Mouse (Mus musculus) lung, embryonic 15.5 days (tissue): Measurements from ENCODE around the gene Slc27a4. TPM values are rescaled to one million over a fixed set of nuclear protein-coding genes. Genes with fewer than 3 reads are reported as not detected.

Source experiments
- ATAC-seq: fragments of 200-750 bp; cut with Nextera tagmentation; 2 replicates; pipeline ENCODE4 v1.8.0; 2017; ENCODE audit warnings: moderate number of reproducible peaks, borderline replicate concordance; ENCODE audit not compliant: low FRiP score, low TSS enrichment; ENCODE audit errors: extremely low read depth
- H3K27ac ChIP-seq: fragments of 300-500 bp; sonication (generic); 2 replicates; pipeline ENCODE4 v1.5.1; 2015; ENCODE audit warnings: moderate library complexity, mild to moderate bottlenecking, inconsistent platforms
- H3K27me3 ChIP-seq: fragments of 300-500 bp; sonication (generic); 2 replicates; pipeline ENCODE4 v1.6.1; 2015; ENCODE audit warnings: inconsistent platforms
- H3K36me3 ChIP-seq: fragments of 300-500 bp; sonication (generic); 2 replicates; pipeline ENCODE4 v1.6.1; 2015; ENCODE audit warnings: inconsistent platforms
- H3K4me1 ChIP-seq: fragments of 300-500 bp; sonication (generic); 2 replicates; pipeline ENCODE4 v1.6.1; 2015; ENCODE audit warnings: inconsistent platforms
- H3K4me2 ChIP-seq: fragments of 300-500 bp; sonication (generic); 2 replicates; pipeline ENCODE4 v1.6.1; 2015; ENCODE audit warnings: inconsistent platforms, mild to moderate bottlenecking, moderate library complexity
- H3K4me3 ChIP-seq: fragments of 300-500 bp; sonication (generic); 2 replicates; pipeline ENCODE4 v1.5.1; 2015; ENCODE audit warnings: mild to moderate bottlenecking, inconsistent platforms
- H3K9ac ChIP-seq: fragments of 300-500 bp; sonication (generic); 2 replicates; pipeline ENCODE4 v1.6.1; 2015; ENCODE audit warnings: inconsistent platforms
- H3K9me3 ChIP-seq: fragments of 300-500 bp; sonication (generic); 2 replicates; pipeline ENCODE4 v1.6.1; 2016; ENCODE audit warnings: inconsistent platforms
- WGBS: fragments of 180-500 bp; shearing (Covaris S2); methylation state at CpG from one replicate; pipeline ENCODE4 v1.1.7; 2015; 5-methylcytosine and 5-hydroxymethylcytosine counted together
- polyA plus RNA-seq: library from polyadenylated mRNA; unstranded; fragments of >200 nt; fragmentation: Nextera tagmentation; extraction: Ambion mirVana; gene quantifications from 2 replicates; pipeline ENCODE4 v1.2.1, GENCODE M21; 2015

Gene Slc27a4
- polyA plus RNA-seq, 1 experiment from 2014 or later, result 14.9 TPM

DNA sequence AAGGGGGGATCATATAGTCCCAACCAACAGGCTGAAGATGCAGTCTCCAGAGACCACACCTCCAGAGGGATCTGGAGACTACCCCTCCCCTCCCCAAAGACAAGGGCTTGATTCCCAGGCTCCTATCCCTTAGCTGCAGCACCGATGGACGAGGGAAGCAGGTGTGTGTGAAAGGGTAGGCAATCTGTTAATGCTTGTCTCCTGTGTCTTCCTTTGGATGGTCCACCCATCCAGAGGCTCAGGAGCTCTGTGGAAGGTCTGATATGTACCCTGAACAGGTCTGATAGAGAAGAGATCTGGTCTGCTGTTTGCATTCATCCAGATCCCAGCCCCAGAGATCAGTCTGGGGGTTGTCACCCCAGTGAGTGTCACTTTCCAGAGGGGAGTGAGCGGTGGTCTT lies 44.5 kb downstream of the Slc27a4 start:
- Histone ChIP-seq H3K4me2 (no peak overlapping the region), H3K9me3 (no peaks in the 10 kb centered on the region), H3K9ac (no peak overlapping the region), H3K36me3 (peaks cover 22% of the 10 kb centered on the region), H3K27ac (no peak overlapping the region), H3K4me3 (no peak overlapping the region), H3K4me1 (peaks cover 4% of the 10 kb centered on the region; the same call in 1 of the 2 replicates), H3K27me3 (peaks cover 59% of the 10 kb centered on the region)
- 45% methylated on average over 3 of the region's 3 CpGs for WGBS
- no peak for ATAC-seq

DNA sequence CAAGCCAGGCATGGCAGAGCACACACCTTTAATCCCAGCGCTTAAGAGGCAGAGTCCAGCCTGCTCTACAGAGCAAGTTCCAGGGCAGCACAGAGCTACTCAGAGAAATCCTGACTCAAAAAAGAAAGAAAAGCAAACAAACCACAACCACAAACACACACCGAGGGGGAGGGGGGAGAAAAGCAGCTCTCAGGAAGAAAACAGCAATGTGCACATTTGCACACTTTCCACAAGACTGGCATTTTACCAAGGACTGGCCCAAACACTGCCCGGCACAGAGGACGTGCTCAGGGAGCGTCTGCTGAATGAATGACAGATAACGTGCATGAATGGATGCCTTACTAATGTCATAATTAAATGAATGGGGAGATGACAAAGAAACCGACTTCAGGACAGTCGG lies 46.6 kb downstream of the Slc27a4 start:
- Histone ChIP-seq H3K27me3 (peaks cover 47% of the 10 kb centered on the region), H3K27ac (no peak overlapping the region), H3K9ac (no peak overlapping the region), H3K4me1 (peaks cover 4% of the 10 kb centered on the region; the same call in 1 of the 2 replicates), H3K36me3 (peaks cover 4% of the 10 kb centered on the region; the same call in 1 of the 2 replicates), H3K4me2 (no peak overlapping the region), H3K9me3 (no peaks in the 10 kb centered on the region), H3K4me3 (no peak overlapping the region)
- 58% methylated on average over 8 of the region's 8 CpGs for WGBS
- no peak for ATAC-seq

DNA sequence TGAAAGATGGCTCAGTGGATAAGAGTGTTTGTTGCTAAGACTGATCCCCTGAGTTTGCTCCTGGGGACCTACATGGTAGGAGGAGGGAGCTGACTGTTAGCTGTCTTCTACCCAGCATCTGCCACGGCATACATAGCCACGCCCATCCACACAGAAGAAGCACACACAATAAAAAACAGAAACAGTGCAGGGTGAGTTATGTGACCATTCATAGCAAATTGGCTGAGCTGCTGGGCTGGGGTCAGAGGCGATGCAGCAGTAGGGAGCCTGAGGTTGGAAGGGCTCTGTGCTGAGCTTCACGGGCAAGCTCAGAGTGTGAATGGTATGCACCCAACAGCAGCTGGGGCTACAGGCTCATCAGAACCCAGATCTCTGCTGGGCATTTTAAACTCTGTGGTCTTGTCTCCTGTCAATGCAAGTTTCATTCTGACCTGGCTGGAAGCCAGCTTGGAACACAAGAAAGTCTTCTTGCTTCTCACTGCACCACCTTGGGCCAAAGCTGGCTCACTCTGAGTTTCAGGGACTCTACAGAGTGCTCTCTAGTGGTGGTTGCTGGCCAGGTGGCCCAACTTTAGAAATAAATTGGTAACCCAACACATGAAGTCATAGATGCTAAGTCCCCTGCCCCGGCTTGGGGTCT lies 47.5 kb downstream of the Slc27a4 start:
- 48% methylated on average over 5 of the region's 5 CpGs for WGBS
- Histone ChIP-seq H3K9me3 (no peaks in the 10 kb centered on the region), H3K4me1 (peaks cover 4% of the 10 kb centered on the region; the same call in 1 of the 2 replicates), H3K27me3 (peaks cover 37% of the 10 kb centered on the region), H3K27ac (no peak overlapping the region), H3K4me3 (no peak overlapping the region), H3K9ac (no peak overlapping the region), H3K36me3 (no peaks in the 10 kb centered on the region), H3K4me2 (no peak overlapping the region)
- ATAC-seq, result no peak

DNA sequence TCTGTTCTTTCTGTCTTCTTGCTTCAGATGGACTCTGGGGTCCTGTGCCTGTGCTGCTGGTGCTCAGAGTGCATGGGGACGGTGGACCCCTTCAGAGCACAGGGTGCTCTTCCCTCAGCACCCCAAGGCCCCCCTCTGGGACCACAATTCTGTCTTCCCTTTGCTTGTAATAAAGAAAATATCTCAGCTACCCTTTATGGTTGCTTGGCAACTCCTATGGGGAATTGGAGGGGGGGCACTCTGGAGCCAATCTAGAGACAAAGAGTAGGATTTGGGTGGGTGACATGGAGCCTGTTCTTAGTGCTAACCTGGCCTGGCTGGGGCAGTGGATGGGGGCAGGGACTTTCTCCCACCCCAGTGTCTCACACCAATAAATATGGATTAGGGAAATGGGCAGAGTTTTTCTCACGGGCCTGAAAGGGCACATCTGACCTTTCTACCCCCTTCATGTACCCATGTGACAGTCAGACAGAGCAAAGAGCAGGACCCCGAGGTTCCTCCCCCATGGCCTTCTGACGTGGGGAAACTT lies 50.6 kb downstream of the Slc27a4 start:
- H3K9ac ChIP-seq, result no peak overlapping the region
- peaks cover 17% of the 10 kb centered on the region; the same call in 1 of the 2 replicates for H3K27me3 ChIP-seq
- no peaks in the 10 kb centered on the region for H3K4me1 ChIP-seq
- ATAC-seq, result no peak
- 46% methylated on average over 4 of the region's 4 CpGs for WGBS
- H3K36me3 ChIP-seq, result no peaks in the 10 kb centered on the region
- no peak overlapping the region for H3K27ac ChIP-seq
- no peak overlapping the region for H3K4me3 ChIP-seq
- no peaks in the 10 kb centered on the region for H3K9me3 ChIP-seq
- H3K4me2 ChIP-seq, result no peak overlapping the region

DNA sequence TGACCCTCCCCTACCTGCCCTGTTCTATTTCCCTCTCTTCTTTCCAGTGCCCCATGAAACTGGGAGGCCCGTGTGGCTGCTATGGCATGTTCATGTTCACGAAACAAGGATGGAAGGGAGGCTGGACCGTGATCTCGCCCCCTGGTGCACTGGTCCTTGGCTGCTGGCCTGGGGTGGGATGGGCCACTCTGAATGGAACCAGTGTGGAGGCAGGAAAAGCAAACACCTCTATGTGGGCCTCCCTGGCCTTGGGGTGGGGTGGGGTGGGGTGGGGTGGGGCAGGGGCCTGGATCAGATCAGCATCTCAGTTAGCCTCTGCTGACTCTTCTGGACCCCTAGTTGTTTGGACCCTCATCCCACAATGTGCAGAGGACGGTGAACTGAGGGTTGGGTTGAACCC lies 51.3 kb downstream of the Slc27a4 start:
- no peaks in the 10 kb centered on the region for H3K36me3 ChIP-seq
- no peak overlapping the region for H3K4me2 ChIP-seq
- H3K9ac ChIP-seq, result no peak overlapping the region
- no peak for ATAC-seq
- no peak overlapping the region for H3K27ac ChIP-seq
- H3K4me3 ChIP-seq, result no peak overlapping the region
- 52% methylated on average over 5 of the region's 5 CpGs for WGBS
- H3K27me3 ChIP-seq, result peaks cover 14% of the 10 kb centered on the region; the same call in 1 of the 2 replicates
- H3K4me1 ChIP-seq, result no peaks in the 10 kb centered on the region
- H3K9me3 ChIP-seq, result no peaks in the 10 kb centered on the region

DNA sequence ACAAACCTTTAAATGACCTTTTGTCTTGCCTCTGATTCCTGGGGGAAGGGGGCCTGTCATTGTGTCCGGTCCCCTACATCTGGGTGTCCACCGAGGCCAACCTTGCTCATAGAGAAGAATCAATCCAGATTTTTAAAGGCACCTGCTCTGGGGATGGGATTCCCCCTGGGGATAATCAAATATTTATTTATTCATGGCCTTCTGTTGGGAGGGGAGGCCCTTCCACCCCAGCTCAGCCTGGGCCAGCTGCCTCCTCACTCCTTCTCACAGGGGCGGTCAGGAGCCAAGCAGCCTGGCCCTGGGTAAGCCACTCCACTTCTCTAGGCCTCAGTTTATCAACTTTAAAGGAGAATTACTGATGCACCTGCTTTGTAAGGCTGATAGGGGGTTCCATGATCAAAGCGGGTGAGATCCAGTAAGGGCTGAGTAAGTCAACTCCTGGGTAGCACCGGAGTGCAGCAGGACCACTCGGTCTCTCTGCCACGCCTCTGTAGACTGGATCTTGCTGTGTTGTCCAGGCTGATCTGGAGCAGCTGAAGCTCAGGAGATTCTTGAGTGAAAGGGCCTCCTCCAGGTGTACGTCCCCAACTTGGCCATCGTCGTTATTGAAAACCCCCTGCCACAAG lies 53.3 kb downstream of the Slc27a4 start:
- ATAC-seq, result no peak
- Histone ChIP-seq H3K4me2 (no peak overlapping the region), H3K27me3 (peaks cover 14% of the 10 kb centered on the region; the same call in 1 of the 2 replicates), H3K9me3 (no peaks in the 10 kb centered on the region), H3K36me3 (no peaks in the 10 kb centered on the region), H3K9ac (no peak overlapping the region), H3K4me3 (no peak overlapping the region), H3K27ac (no peak overlapping the region), H3K4me1 (no peaks in the 10 kb centered on the region)
- WGBS, result 66% methylated on average over 10 of the region's 10 CpGs

DNA sequence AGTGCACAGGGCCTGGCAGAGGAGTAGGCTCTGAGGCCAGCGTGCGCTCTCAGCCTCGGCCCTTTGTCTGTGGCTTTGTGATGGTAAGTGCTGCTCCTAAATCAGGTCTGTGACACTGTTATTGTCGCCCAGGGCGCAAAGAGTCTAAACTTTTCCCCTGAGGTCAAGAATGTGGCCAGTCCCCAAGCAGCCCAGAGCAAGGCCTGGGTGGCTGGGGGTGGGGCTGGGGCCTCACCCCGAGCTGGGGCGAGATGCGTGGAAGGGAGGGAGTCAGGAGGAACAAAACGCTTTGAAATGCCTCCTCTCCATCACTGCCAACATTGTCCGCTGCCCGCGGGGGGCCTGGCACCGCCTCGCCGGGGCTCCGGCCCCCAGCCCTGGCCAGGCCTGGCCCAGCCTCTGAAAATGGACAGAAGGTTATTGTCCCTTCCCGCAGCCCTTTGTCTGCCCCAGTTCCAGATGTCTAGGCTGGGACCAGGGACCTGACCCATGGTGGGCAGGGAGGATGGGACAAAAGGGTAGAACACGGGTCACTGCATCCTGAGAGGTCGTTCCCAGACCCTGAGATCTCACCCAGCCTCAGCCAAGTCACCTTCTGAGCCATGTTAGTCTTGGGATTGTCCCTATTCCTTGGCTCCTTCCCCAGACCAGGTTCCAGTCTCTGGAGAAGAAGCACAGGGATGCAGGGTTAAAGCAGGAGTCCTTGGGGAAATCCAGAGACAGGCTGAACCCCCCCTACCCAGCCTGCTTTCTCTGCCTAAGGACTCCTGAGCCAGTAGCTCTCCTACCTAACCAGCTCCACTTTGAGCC lies 54.2 kb downstream of the Slc27a4 start:
- WGBS, result 23% methylated on average over 19 of the region's 19 CpGs
- Histone ChIP-seq H3K4me3 (no peak overlapping the region), H3K27me3 (peaks cover 14% of the 10 kb centered on the region; the same call in 1 of the 2 replicates), H3K36me3 (no peaks in the 10 kb centered on the region), H3K9ac (no peak overlapping the region), H3K9me3 (no peaks in the 10 kb centered on the region), H3K4me2 (no peak overlapping the region), H3K4me1 (no peaks in the 10 kb centered on the region), H3K27ac (no peak overlapping the region)
- ATAC-seq, result no peak

DNA sequence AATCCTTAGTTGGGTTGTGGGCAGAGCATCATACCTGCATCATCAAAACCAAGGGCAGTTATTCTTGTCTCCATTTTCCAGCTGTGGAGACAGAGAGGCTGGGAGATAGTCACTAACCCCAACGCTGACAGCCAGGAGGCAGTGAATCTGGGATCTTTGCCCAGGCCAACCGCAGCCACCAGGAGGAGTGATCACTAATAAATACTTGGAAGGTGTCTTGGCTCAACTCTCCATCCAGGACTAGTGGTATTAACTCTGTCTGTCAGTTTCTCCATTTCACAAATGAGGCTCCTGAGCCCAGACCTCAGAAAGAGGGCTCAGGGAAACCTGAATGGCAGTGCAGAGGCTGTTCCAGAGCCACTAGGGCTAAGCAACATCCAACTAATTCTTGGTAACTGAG lies 54.9 kb downstream of the Slc27a4 start:
- no peaks in the 10 kb centered on the region for H3K9me3 ChIP-seq
- H3K4me3 ChIP-seq, result no peak overlapping the region
- ATAC-seq, result no peak
- no peak overlapping the region for H3K27ac ChIP-seq
- H3K36me3 ChIP-seq, result no peaks in the 10 kb centered on the region
- peaks cover 14% of the 10 kb centered on the region; the same call in 1 of the 2 replicates for H3K27me3 ChIP-seq
- no peak overlapping the region for H3K4me2 ChIP-seq
- H3K4me1 ChIP-seq, result no peaks in the 10 kb centered on the region
- 39% methylated on average over 2 of the region's 2 CpGs for WGBS
- H3K9ac ChIP-seq, result no peak overlapping the region

DNA sequence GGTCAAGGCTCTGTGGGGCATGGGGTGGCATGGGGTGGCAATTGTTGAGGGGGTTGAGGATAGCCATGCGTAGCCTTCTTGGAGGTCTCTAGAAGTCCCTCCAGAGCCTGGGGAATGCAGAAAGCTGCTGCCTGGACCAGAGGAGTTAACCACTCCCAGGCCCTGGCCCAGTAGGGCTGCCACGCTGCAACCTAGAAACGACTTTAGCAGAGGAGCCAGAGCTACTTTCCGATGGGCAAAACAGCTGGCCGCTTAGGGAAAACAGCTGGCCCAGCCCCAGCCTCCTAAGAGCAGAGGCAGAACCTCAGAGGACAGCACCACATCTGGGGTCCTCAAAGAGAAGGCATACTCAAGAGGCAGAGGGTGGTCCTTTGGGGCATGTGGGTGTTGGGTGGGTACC lies 55.5 kb downstream of the Slc27a4 start:
- WGBS, result 70% methylated on average over 5 of the region's 5 CpGs

DNA sequence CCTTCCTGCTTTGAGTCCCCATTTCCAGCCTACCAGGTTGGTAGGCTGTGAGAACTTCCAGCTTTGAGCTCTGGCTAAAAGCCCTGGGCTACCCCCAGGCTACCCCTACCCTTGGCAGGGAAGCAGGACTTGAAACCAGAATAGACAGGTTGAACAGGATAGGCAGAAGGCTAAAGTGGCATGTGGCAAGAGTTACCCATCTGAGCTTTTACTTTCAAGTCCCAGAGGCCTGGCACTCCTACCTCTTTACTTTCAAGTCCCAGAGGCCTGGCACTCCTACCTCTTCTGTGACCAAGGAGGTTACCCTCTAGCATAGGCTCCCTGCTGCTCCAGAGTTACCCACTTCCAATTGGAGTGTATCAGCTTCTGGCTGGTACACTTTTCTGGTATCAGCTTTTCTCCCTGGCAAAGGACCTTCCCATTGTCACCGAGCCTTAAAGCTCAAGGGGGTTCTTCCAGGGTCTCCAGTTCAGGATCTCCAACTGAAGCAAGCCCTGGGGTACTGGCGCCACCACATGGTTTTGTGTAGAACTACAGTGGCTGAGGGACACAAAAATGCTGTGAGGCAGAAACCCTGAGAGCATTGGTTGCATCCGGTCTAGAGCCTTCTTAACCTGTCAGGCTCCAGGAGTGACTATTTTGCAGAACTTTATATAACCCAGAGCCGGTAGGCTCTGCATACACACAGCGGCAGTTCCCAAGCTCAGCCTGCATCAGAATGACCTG lies 56.5 kb downstream of the Slc27a4 start:
- Histone ChIP-seq H3K4me2 (no peak overlapping the region), H3K9me3 (no peaks in the 10 kb centered on the region), H3K4me1 (no peaks in the 10 kb centered on the region), H3K36me3 (no peaks in the 10 kb centered on the region), H3K4me3 (no peak overlapping the region), H3K9ac (no peak overlapping the region), H3K27me3 (peaks cover 14% of the 10 kb centered on the region; the same call in 1 of the 2 replicates), H3K27ac (no peak overlapping the region)
- WGBS, result 12% methylated on average over 5 of the region's 5 CpGs
- ATAC-seq, result no peak

More for the DNA sequence above, 55.5 kb downstream of the Slc27a4 start:
- Histone ChIP-seq H3K9me3 (no peaks in the 10 kb centered on the region), H3K4me3 (no peak overlapping the region), H3K27me3 (peaks cover 14% of the 10 kb centered on the region; the same call in 1 of the 2 replicates), H3K4me1 (no peaks in the 10 kb centered on the region), H3K4me2 (no peak overlapping the region), H3K27ac (no peak overlapping the region), H3K36me3 (no peaks in the 10 kb centered on the region), H3K9ac (no peak overlapping the region)
- no peak for ATAC-seq

DNA sequence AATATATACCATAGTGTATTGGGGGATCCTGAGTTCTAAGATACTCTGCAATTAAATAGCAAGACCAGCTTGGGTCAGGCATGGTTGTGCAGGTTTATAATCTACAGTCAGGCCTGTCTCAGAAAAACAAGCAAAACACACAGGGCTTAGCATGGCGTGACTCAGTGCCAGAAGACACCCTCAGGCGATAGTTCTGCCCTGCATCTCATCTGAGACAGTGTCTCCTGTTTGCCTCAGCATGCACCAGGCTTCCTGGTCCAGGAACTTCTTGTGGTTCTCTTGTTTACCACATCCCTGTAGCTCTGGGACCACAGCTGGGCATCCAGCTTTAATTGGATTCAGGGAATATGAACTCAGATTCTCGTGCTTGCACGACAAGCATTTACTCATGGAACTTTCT lies 62.7 kb downstream of the Slc27a4 start:
- ATAC-seq, result no peak
- H3K9ac ChIP-seq, result no peak overlapping the region
- 75% methylated on average over 4 of the region's 4 CpGs for WGBS
- H3K4me2 ChIP-seq, result no peak overlapping the region
- H3K9me3 ChIP-seq, result no peaks in the 10 kb centered on the region
- no peak overlapping the region for H3K27ac ChIP-seq
- no peaks in the 10 kb centered on the region for H3K36me3 ChIP-seq
- no peak overlapping the region for H3K4me3 ChIP-seq
- 0 out of 2 replicates have a peak, but pooled peaks cover 3% of the 10 kb centered on the region for H3K27me3 ChIP-seq
- peaks cover 7% of the 10 kb centered on the region for H3K4me1 ChIP-seq
